Mouse (Mus musculus) 3134 (cell line): ENCODE measurements around the gene Fmn2.

Source experiments
- DNase-seq: peaks from one replicate; pipeline ENCODE4 v3.0.0-alpha.2; 2011; ENCODE audit warnings: low spot score; ENCODE audit not compliant: insufficient read length; ENCODE audit errors: extremely low read depth

Gene Fmn2

GRCm38 (mm10) chr1:174766852-174767251 lies 265.2 kb downstream of the Fmn2 start:
- no peak for DNase-seq

DNA sequence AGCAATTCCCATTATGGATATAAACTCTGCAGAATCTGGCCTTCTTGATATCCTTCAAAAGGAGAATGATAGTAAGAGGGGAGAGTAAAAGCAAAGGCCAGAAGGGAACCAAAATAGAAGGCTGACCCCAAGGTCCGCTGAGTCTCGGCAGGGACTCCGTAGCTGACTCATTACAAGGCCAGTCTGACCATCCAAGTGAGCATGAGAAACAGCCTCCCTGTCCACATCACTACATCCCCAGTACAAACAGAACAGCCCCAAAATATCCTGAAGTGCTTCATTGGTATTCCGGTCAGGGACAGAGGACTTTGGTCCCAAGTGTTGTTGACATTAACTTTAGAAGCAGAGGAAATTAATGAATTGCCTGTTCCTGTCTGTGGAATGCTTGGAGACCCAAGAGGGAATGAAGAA lies 270.3 kb downstream of the Fmn2 start:
- no peak for DNase-seq

DNA sequence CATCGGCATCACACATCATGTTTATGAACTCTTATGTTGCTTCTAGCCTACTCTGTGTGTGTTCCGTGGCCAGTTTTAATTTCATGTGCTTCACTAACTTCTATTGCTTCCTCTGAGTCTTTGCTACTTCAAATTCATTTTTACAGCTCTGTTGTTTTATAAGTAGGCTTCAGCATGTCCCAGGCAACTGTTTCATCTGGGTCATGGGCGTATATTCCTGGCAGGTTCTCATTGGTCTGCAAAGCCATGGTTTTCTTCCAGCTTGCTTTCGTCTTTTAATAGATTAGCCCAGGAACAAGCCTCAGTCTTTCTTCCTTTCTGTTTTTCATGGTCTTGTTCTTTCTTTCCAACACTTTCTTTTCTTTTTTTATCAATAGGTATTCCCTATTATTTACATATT lies 279.4 kb downstream of the Fmn2 start:
- DNase-seq: no peak

DNA sequence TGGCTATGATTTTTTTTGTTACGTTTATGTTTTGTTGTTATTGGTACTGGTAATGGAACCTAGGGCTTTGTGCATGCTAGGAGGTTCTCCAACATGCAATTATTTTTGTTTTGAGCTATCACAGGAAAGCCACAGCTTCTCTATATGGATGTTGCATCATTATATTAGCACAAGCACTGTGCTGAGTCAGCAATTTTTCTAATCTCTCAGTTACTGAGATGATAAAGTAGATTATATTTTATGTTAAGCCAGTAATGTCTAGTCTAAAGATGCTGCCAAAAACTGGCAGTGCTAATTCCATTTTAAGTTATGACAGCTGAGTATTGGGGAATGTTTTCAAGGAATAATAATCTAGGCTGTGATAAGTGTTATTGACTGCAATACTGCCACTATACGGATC lies 287.0 kb downstream of the Fmn2 start:
- DNase-seq: no peak

DNA sequence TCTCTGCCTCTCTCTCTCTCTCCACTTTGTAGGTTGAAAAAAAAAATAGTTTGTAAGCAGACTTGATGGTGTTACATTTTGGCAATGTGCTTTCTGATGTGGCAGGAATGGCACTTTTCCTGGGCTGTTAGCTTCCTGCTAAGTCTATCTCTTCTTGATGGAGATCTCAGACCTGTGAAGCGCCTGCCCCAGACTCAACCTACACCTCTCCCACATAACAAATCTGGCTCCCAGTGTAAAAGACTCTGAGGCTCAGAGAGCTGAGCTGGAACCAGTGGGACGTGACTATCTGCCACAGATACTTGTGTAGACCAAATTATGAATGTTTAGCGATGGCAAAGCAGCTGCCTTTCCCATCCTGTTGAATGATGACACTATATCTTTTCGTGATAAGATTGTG lies 310.2 kb downstream of the Fmn2 start:
- no peak for DNase-seq

DNA sequence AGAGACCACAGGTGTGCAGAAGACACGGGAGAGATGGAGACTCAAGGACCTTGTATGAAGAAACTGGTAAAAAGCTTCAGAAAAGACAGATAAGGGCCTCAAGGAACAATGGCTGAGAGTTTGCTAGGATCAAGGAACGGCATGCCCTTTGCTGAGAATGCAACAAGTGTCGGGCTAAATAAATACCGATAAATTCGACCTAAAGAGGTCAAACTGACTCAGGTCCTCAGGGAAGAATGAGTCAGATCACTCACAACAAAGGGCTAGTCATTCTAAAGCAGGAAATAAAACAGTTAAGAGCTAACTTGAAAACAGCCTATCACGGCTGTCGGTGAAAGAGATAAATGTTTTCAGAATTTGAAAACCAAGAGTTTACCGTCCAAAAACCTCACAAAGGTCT lies 324.9 kb downstream of the Fmn2 start:
- no peak for DNase-seq

DNA sequence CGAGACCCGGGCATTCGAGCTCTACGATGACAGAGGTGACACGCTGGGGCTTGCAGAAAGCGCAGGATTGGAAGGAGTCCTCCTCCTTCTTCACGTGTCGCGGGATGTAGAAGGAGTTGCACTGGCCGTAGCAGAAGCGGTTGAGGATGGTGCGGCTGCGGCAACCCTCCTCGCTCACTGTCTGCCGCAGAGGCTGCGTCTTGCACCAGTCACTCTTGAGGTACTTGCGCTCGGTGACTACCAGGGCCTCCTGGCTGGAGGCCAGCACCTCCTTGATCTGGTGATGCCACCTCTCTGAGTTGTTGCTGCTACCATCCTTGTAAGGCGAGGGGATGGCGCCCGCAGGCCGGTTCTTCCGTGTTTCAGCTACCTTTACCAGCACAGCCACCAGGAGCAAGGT lies 335.2 kb downstream of the Fmn2 start:
- peak; percentile 15 for DNase-seq

DNA sequence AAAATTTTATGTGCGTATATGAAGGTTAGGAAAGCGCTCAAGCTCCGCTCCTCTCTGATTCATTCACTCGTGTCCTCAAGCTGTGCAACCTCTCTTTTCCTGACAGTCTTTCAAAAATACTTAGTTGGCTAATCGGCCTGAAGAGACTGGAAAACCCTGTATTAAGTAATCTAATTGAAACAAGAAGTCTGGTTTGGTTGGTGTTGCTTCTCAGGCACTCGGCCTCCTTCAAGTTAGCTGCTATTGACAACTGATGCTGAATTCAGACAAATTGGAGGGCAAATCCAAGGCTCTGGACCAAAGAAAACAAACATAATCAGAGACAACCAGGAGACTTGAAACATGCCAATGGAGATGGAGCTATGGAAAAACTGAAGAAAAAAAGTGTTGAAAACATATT lies 343.2 kb downstream of the Fmn2 start:
- DNase-seq: no peak

DNA sequence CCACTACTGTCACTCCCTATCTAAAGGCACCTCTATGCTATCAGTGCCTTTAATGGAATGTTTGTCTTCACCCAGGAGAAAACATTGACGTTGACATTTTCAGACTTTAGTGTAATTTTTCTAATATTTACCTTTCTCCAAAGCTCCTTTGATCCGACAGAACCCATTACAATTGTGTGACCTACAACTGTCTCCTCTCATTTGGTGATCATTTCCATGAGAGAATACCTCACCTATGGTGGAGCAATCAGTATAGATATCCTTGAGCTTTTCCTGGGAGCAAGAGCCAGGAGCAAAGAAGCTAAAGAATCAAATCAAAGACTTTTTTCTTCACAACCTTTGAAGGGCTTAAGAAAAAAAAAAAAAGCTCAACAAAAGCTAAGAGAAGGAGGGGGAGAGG lies 354.6 kb downstream of the Fmn2 start:
- no peak for DNase-seq

GRCm38 (mm10) chr1:174860407-174861118 lies 358.9 kb downstream of the Fmn2 start:
- no peak for DNase-seq
